Mouse (Mus musculus): Measurements from ENCODE around the gene Gcnt3. TPM values are rescaled to one million over a fixed set of nuclear protein-coding genes. Genes with fewer than 3 reads are reported as not detected.

Gcnt3 gene
- polyA plus RNA-seq, 1 experiment from 2014 or later: 2.9 TPM

DNA sequence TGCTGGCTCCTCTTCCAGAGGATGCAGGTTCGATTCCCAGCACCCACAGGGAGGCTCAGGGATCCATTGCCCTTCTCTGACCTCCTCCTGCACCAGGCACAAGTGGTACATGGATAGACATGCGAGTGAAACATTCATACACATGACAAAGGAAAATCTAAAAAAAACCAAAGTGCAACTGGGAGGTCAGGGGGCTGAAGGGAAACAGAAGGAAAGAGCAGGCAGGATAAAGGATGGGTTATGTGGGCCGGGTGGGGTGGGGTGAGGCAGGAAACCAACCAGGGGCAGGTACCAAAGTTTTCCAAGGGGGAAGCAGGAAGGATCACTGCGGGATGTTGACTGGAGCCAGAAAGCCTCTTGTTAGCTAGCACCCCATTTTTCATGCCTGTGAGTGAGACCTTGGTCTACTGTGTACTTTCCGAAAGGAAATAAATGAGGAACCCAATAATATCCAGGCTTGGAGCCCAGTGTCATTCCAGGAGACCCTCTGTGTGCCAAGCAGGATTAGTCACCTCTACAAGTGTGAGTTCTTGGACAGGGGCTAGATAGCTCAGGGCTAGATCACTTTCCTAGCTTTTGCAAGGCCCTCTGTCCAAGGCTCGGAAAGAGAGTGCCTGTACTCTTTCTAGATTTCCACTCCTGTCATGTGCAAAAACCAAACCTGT is 11.0 kb upstream of the Gcnt3 start:
- no peaks in the 10 kb centered on the region for H3K9me3 ChIP-seq (replicated peaks; ENCODE audit: low read length)
- no peak overlapping the region for H3K9ac ChIP-seq (ENCODE audit: low read depth, low read length)
- no peaks in the 10 kb centered on the region for H3K27me3 ChIP-seq (ENCODE audit: insufficient read depth, low read length)
- 56% methylated on average over 6 of the region's 6 CpGs for WGBS
- H3K4me1 ChIP-seq (replicated peaks; ENCODE audit: insufficient read depth, low read length): peaks cover 3% of the 10 kb centered on the region; the same call in 1 of the 2 replicates
- no peak overlapping the region for H3K4me3 ChIP-seq (replicated peaks; ENCODE audit: low read depth, low read length)
- no peak overlapping the region for H3K4me2 ChIP-seq (ENCODE audit: low read length)
- H3K27ac ChIP-seq: no peak overlapping the region
- no peaks in the 10 kb centered on the region for H3K36me3 ChIP-seq (ENCODE audit: insufficient read depth, low read length)
- DNase-seq (ENCODE audit: low spot score) (no peak), ATAC-seq (replicated peaks; ENCODE audit: low FRiP score, low read depth) (no peak)
- TF ChIP-seq CTCF (IDR thresholded peaks at IDR 0.05; ENCODE audit: low read depth): no peak

DNA sequence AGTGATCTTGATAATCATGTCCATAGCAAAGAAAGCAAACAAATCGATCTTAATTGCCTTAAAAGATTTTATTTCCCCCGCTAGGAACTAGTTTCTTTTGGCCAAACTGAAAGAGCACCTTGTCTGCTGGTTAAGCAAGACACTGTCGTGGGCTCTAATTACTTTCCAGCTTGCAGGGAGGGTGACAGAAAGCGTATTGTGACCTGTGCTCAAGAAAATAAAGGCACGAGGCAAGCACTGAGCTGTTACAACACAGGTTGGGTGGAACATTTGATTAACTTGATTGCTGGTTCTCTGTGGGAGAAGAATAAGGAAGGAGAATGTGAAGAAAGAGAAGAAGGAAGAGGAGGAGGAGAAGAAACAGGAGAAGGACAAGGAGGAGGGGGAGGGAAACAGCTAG is 10.4 kb upstream of the Gcnt3 start:
- DNase-seq (ENCODE audit: low spot score) (no peak), ATAC-seq (replicated peaks; ENCODE audit: low FRiP score, low read depth) (no peak)
- TF ChIP-seq CTCF (IDR thresholded peaks at IDR 0.05; ENCODE audit: low read depth): no peak
- Histone ChIP-seq H3K9me3 (replicated peaks; ENCODE audit: low read length) (no peaks in the 10 kb centered on the region), H3K27ac (0 out of 2 replicates have a peak overlapping the region, but pooled peaks have one; percentile 4), H3K4me1 (replicated peaks; ENCODE audit: insufficient read depth, low read length) (no peaks in the 10 kb centered on the region; the same call in 1 of the 2 replicates), H3K36me3 (ENCODE audit: insufficient read depth, low read length) (no peaks in the 10 kb centered on the region), H3K4me3 (replicated peaks; ENCODE audit: low read depth, low read length) (no peak overlapping the region), H3K9ac (ENCODE audit: low read depth, low read length) (no peak overlapping the region), H3K4me2 (ENCODE audit: low read length) (no peak overlapping the region), H3K27me3 (ENCODE audit: insufficient read depth, low read length) (no peaks in the 10 kb centered on the region)
- WGBS: 24% methylated on average over 5 of the region's 5 CpGs

DNA sequence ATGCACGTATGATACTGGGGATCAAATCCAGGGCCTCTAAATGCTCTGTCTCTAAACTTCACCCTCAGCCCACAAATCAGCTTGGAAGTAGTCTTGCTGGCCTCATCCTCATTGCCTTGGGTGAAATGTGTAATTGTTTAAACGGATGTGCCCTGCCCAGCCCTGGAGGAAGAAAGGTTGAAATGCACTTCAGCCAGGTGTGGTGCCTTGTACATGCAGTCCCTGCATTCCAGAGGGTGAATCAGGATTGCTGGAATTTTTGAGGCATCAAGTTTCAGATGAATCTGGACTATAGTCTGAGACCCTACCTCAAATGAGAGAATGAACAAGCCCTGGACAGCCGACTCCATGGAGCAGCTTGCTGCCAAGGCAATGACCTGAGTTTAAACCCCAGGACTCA is 10.0 kb upstream of the Gcnt3 start:
- no peaks in the 10 kb centered on the region for H3K4me1 ChIP-seq (replicated peaks; ENCODE audit: insufficient read depth, low read length)
- H3K36me3 ChIP-seq (ENCODE audit: insufficient read depth, low read length): no peaks in the 10 kb centered on the region
- H3K27me3 ChIP-seq (ENCODE audit: insufficient read depth, low read length): no peaks in the 10 kb centered on the region
- no peak for DNase-seq (ENCODE audit: low spot score)
- H3K4me3 ChIP-seq (replicated peaks; ENCODE audit: low read depth, low read length): no peak overlapping the region
- H3K4me2 ChIP-seq (ENCODE audit: low read length): no peak overlapping the region
- no peak for TF ChIP-seq CTCF (IDR thresholded peaks at IDR 0.05; ENCODE audit: low read depth)
- WGBS: 43% methylated on average over 3 of the region's 3 CpGs
- no peak for ATAC-seq (replicated peaks; ENCODE audit: low FRiP score, low read depth)
- no peak overlapping the region for H3K9ac ChIP-seq (ENCODE audit: low read depth, low read length)
- H3K9me3 ChIP-seq (replicated peaks; ENCODE audit: low read length): no peaks in the 10 kb centered on the region
- H3K27ac ChIP-seq: 0 out of 2 replicates have a peak overlapping the region, but pooled peaks have one; percentile 4

DNA sequence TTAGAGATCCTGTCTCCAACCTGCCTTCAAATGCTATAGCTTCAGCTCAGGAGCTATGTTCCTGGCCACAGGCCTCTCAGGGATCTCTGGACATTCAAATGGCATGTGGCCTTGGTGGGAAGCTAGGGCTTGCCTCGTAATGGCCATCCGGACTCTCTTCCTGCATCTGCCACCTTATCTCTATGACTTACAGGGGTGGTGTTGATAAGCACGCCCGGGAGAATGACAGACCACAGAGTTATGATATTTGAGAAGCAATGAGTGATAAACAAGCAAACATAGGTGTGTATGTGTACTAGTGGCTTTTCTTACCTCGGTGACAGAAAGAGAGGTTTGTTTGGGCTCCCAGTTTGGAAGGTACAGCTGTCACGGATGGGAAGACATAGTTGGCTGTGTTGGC is 8.4 kb upstream of the Gcnt3 start:
- H3K4me2 ChIP-seq (ENCODE audit: low read length): no peak overlapping the region
- H3K9me3 ChIP-seq (replicated peaks; ENCODE audit: low read length): no peaks in the 10 kb centered on the region
- TF ChIP-seq CTCF (IDR thresholded peaks at IDR 0.05; ENCODE audit: low read depth): no peak
- H3K27ac ChIP-seq: no peak overlapping the region
- ATAC-seq (replicated peaks; ENCODE audit: low FRiP score, low read depth) (no peak), DNase-seq (ENCODE audit: low spot score) (no peak)
- no peak overlapping the region for H3K4me3 ChIP-seq (replicated peaks; ENCODE audit: low read depth, low read length)
- H3K27me3 ChIP-seq (ENCODE audit: insufficient read depth, low read length): no peaks in the 10 kb centered on the region
- 89% methylated on average over 6 of the region's 6 CpGs for WGBS
- no peaks in the 10 kb centered on the region for H3K36me3 ChIP-seq (ENCODE audit: insufficient read depth, low read length)
- H3K4me1 ChIP-seq (replicated peaks; ENCODE audit: insufficient read depth, low read length): no peaks in the 10 kb centered on the region
- no peak overlapping the region for H3K9ac ChIP-seq (ENCODE audit: low read depth, low read length)

DNA sequence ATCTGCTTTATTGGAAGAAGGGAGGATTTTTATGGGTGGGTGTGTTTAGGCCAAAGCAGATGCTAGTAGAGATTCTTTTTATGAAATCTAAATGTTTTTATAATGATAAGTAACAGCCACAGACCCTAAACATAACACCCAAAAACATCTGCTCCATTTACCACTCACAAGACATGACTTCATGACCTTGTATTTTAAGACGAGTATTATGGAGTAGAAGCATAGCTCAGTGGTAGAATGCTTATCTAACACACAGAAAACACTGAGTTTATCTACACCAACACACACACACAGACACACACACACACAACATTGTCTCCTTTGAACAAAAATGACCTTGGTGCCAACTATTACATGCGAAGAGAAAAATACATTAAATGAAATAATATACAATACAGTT is 7.0 kb upstream of the Gcnt3 start:
- no peak for ATAC-seq (replicated peaks; ENCODE audit: low FRiP score, low read depth)

DNA sequence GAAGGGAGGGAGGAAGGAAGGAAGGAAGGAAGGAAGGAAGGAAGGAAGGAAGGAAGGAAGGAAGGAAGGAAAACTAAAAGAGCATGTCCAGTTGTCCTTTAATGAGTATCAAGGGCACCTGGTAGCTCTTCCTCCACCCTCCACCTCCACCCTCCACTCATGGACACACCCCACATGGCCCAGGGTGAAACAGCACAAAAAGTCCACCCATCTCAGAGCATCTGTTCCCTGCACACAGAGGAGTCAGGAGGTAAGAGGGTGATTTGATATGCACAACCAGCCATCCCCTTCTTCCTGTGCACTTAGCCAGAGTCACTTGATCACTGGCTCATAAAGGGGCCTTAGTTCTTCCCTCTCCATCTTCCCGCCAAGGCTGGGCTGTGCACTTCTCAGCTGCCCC is 5.0 kb upstream of the Gcnt3 start:
- WGBS: 31% methylated on average over 1 of the region's 1 CpGs
- no peaks in the 10 kb centered on the region for H3K9me3 ChIP-seq (replicated peaks; ENCODE audit: low read length)
- no peak overlapping the region for H3K4me2 ChIP-seq (ENCODE audit: low read length)
- no peak overlapping the region for H3K9ac ChIP-seq (ENCODE audit: low read depth, low read length)
- DNase-seq (ENCODE audit: low spot score): no peak
- H3K36me3 ChIP-seq (ENCODE audit: insufficient read depth, low read length): no peaks in the 10 kb centered on the region
- ATAC-seq (replicated peaks; ENCODE audit: low FRiP score, low read depth): no peak
- no peak for TF ChIP-seq CTCF (IDR thresholded peaks at IDR 0.05; ENCODE audit: low read depth)
- H3K4me3 ChIP-seq (replicated peaks; ENCODE audit: low read depth, low read length): no peak overlapping the region
- H3K4me1 ChIP-seq (replicated peaks; ENCODE audit: insufficient read depth, low read length): no peaks in the 10 kb centered on the region
- no peaks in the 10 kb centered on the region for H3K27me3 ChIP-seq (ENCODE audit: insufficient read depth, low read length)
- no peak overlapping the region for H3K27ac ChIP-seq

More for the DNA sequence above, 7.0 kb upstream of the Gcnt3 start:
- Histone ChIP-seq H3K36me3 (ENCODE audit: insufficient read depth, low read length) (no peaks in the 10 kb centered on the region), H3K27ac (no peak overlapping the region), H3K4me2 (ENCODE audit: low read length) (no peak overlapping the region), H3K4me1 (replicated peaks; ENCODE audit: insufficient read depth, low read length) (no peaks in the 10 kb centered on the region), H3K9me3 (replicated peaks; ENCODE audit: low read length) (no peaks in the 10 kb centered on the region), H3K4me3 (replicated peaks; ENCODE audit: low read depth, low read length) (no peak overlapping the region), H3K27me3 (ENCODE audit: insufficient read depth, low read length) (no peaks in the 10 kb centered on the region), H3K9ac (ENCODE audit: low read depth, low read length) (no peak overlapping the region)
- WGBS: 58% methylated on average over 2 of the region's 2 CpGs
- no peak for DNase-seq (ENCODE audit: low spot score)
- no peak for TF ChIP-seq CTCF (IDR thresholded peaks at IDR 0.05; ENCODE audit: low read depth)

DNA sequence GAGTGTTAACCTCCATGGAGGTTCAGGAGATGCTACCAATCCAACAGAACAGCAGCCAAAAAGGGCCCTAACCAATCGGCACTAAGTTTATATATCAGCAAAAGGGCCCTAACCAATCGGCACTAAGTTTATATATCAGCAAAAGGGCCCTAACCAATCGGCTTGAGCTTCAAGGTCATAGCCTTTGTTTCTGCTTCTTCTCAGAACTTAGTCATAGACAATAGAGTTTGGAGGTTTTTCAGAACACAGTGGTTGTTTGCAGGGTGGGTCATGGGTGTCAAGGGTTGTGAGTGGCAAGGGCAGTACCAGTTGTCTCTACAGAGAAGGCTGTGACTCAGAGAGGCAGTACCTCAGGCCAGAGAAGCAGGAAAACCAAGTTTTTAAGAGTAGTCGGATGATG is 4.2 kb upstream of the Gcnt3 start:
- DNase-seq (ENCODE audit: low spot score): no peak
- 91% methylated on average over 4 of the region's 4 CpGs for WGBS
- no peak for ATAC-seq (replicated peaks; ENCODE audit: low FRiP score, low read depth)
- H3K36me3 ChIP-seq (ENCODE audit: insufficient read depth, low read length): no peaks in the 10 kb centered on the region
- TF ChIP-seq CTCF (IDR thresholded peaks at IDR 0.05; ENCODE audit: low read depth): no peak
- H3K9ac ChIP-seq (ENCODE audit: low read depth, low read length): no peak overlapping the region
- H3K4me3 ChIP-seq (replicated peaks; ENCODE audit: low read depth, low read length): no peak overlapping the region
- no peaks in the 10 kb centered on the region for H3K4me1 ChIP-seq (replicated peaks; ENCODE audit: insufficient read depth, low read length)
- no peaks in the 10 kb centered on the region for H3K27me3 ChIP-seq (ENCODE audit: insufficient read depth, low read length)
- H3K9me3 ChIP-seq (replicated peaks; ENCODE audit: low read length): no peaks in the 10 kb centered on the region
- no peak overlapping the region for H3K27ac ChIP-seq
- H3K4me2 ChIP-seq (ENCODE audit: low read length): no peak overlapping the region
